Comparison of ENCODE assay signal across 17 mouse cellular contexts in the genomic region with DNA sequence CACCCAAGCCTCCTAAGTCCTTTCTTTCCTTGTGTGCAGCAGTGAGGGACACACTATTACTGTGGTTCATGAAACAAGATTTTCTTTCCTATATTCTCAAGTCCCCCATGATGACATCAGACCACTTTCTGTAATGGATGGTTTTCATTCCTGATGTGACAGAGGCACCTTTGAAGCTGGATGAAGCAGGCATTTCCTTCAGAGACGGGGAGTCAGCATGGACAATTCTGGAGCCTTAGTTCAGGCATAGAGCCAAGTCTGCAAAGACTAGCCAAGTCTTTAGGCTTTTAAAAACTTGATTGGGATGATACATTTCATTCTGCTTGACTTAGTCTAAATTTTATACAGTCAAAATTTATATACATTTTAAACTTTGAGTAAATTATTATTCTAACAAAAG.
DNase-seq lines count a peak whose midpoint lies in the region; ATAC-seq lines count a peak whose summit lies in the region.
"Had no signal": no experiment of that assay in that cellular context is flagged by ENCODE, and none has a peak within 500 bp of the region (broad histone marks: within the 10 kb centered on the region; RNA-seq: fewer than 3 reads in every experiment).

No protein-coding gene starts in this region.

- H3K4me2 ChIP-seq in hindbrain, embryonic 16.5 days (ENCODE audit: low read length), result no peak overlapping the region
- H3K4me2 ChIP-seq in midbrain, embryonic 15.5 days, result no peak overlapping the region
- no peak overlapping the region for H3K4me2 ChIP-seq in midbrain, embryonic 13.5 days (replicated peaks)
- H3K4me2 ChIP-seq: embryonic facial prominence, embryonic 15.5 days; heart, embryonic 11.5 days; lung, embryonic 15.5 days had no signal

- no peak overlapping the region for H3K9ac ChIP-seq in hindbrain, embryonic 16.5 days (ENCODE audit: low read depth, low read length)
- no peak overlapping the region for H3K9ac ChIP-seq in midbrain, embryonic 15.5 days
- H3K9ac ChIP-seq in midbrain, embryonic 13.5 days (replicated peaks), result no peak overlapping the region
- H3K9ac ChIP-seq: embryonic facial prominence, embryonic 15.5 days; lung, embryonic 15.5 days had no signal

- no peaks in the 10 kb centered on the region; the same call in 1 of the 2 replicates for H3K9me3 ChIP-seq in hindbrain, embryonic 16.5 days (ENCODE audit: control insufficient read depth, low read length)
- peaks cover 14% of the 10 kb centered on the region; the same call in 1 of the 2 replicates for H3K9me3 ChIP-seq in hindbrain, embryonic 10.5 days
- H3K9me3 ChIP-seq in midbrain, embryonic 15.5 days, result no peaks in the 10 kb centered on the region
- H3K9me3 ChIP-seq in midbrain, embryonic 13.5 days, result no peaks in the 10 kb centered on the region
- H3K9me3 ChIP-seq: embryonic facial prominence, embryonic 15.5 days; lung, embryonic 15.5 days had no signal

- peak; percentile 4 for DNase-seq in adrenal gland, postnatal 10 days
- no peak for DNase-seq in adrenal gland, adult 2 months
- no peak for DNase-seq in hindbrain, embryonic 10.5 days (ENCODE audit: low spot score)
- no peak for DNase-seq in T-cell, adult 2 months (ENCODE audit: low spot score)
- no peak for DNase-seq in gastrocnemius, postnatal 10 days
- DNase-seq: adrenal gland, postnatal 14 days; kidney, adult 8-10 months; right cerebral cortex, postnatal 25 days had no signal

- no peak overlapping the region for H3K4me3 ChIP-seq in hindbrain, embryonic 16.5 days (ENCODE audit: low read length)
- H3K4me3 ChIP-seq in hindbrain, embryonic 10.5 days, result no peak overlapping the region
- H3K4me3 ChIP-seq in midbrain, embryonic 15.5 days, result no peak overlapping the region
- no peak overlapping the region for H3K4me3 ChIP-seq in midbrain, embryonic 13.5 days (replicated peaks)
- H3K4me3 ChIP-seq: embryonic facial prominence, embryonic 15.5 days; forebrain, embryonic 10.5 days; lung, embryonic 15.5 days had no signal

- peaks cover 2% of the 10 kb centered on the region for H3K4me1 ChIP-seq in hindbrain, embryonic 16.5 days (ENCODE audit: control insufficient read depth, insufficient read depth, low read depth, low read length)
- H3K4me1 ChIP-seq in hindbrain, embryonic 10.5 days (replicated peaks), result no peaks in the 10 kb centered on the region
- peaks cover 7% of the 10 kb centered on the region for H3K4me1 ChIP-seq in midbrain, embryonic 15.5 days
- peaks cover 11% of the 10 kb centered on the region; the same call in 1 of the 2 replicates for H3K4me1 ChIP-seq in midbrain, embryonic 13.5 days (replicated peaks)
- H3K4me1 ChIP-seq: embryonic facial prominence, embryonic 15.5 days; forebrain, embryonic 10.5 days; lung, embryonic 15.5 days had no signal

- H3K36me3 ChIP-seq in hindbrain, embryonic 16.5 days (ENCODE audit: control insufficient read depth, insufficient read depth, low read length), result no peaks in the 10 kb centered on the region
- H3K36me3 ChIP-seq in hindbrain, embryonic 10.5 days, result no peaks in the 10 kb centered on the region
- H3K36me3 ChIP-seq in midbrain, embryonic 15.5 days (replicated peaks), result no peaks in the 10 kb centered on the region
- no peaks in the 10 kb centered on the region for H3K36me3 ChIP-seq in midbrain, embryonic 13.5 days
- H3K36me3 ChIP-seq: embryonic facial prominence, embryonic 15.5 days; forebrain, embryonic 10.5 days; lung, embryonic 15.5 days had no signal

- peak; percentile 27; the same call in 1 of the 2 replicates for ATAC-seq in hindbrain, embryonic 16.5 days
- ATAC-seq in midbrain, embryonic 15.5 days (replicated peaks), result no peak
- no peak for ATAC-seq in midbrain, embryonic 13.5 days
- ATAC-seq: inflammation-experienced regulatory T-cells, adult 6 months had no signal

- no peaks in the 10 kb centered on the region for H3K27me3 ChIP-seq in hindbrain, embryonic 16.5 days (replicated peaks; ENCODE audit: control insufficient read depth, insufficient read depth, low read length)
- no peaks in the 10 kb centered on the region for H3K27me3 ChIP-seq in hindbrain, embryonic 10.5 days (ENCODE audit: insufficient read depth, poor library complexity, severe bottlenecking)
- no peaks in the 10 kb centered on the region for H3K27me3 ChIP-seq in midbrain, embryonic 15.5 days (replicated peaks)
- no peaks in the 10 kb centered on the region for H3K27me3 ChIP-seq in midbrain, embryonic 13.5 days
- H3K27me3 ChIP-seq: embryonic facial prominence, embryonic 15.5 days; lung, embryonic 15.5 days had no signal

- no peak overlapping the region for H3K27ac ChIP-seq in hindbrain, embryonic 16.5 days (ENCODE audit: low read depth, low read length)
- no peak overlapping the region for H3K27ac ChIP-seq in hindbrain, embryonic 10.5 days
- H3K27ac ChIP-seq in midbrain, embryonic 15.5 days, result peak overlapping the region; percentile 39; the same call in 1 of the 2 replicates
- H3K27ac ChIP-seq in midbrain, embryonic 13.5 days, result no peak overlapping the region
- H3K27ac ChIP-seq: embryonic facial prominence, embryonic 15.5 days; forebrain, embryonic 10.5 days; lung, embryonic 15.5 days; stomach, postnatal 0 days had no signal

- WGBS in hindbrain, embryonic 16.5 days, result 46% methylated on average over 1 of the region's 1 CpGs
- WGBS in hindbrain, embryonic 10.5 days, result 81% methylated on average over 1 of the region's 1 CpGs
- WGBS in midbrain, embryonic 15.5 days, result 62% methylated on average over 1 of the region's 1 CpGs
- 74% methylated on average over 1 of the region's 1 CpGs for WGBS in midbrain, embryonic 13.5 days
